Mouse (Mus musculus) spleen, adult 18-20 months (tissue): Measurements from ENCODE around the gene Ercc6l.
"Not testable (repeated sequence)": the region's sequence is repeated elsewhere in the genome, so short reads cannot be mapped to it uniquely, and the experiment has no call there.

Experiments used
- DNase-seq, 2 experiments: peaks; one replicate each; pipeline ENCODE4 v3.0.0; 2022; ENCODE audit warnings: mixed read lengths in 2 of 2

Gene Ercc6l

DNA sequence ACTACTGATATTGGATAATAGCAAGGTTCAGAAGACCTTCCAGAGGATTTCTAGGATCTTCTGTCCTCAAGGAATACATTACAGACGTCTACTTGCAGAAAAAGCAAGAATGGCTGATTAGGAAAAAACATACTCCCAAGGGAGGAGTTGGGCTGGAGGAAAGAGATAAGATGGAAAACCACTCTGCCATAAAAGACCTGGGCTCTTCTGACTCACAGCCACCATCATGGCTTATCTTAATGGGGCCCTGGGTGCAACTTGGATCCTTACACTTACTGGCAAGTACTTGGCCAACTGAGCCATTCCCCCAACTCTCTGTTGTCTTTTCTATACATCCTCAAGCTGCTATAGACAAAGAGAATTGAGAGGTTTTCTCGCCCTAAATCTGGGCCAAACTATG, 53.1 kb downstream of the Ercc6l start:
- DNase-seq = not testable (repeated sequence)

DNA sequence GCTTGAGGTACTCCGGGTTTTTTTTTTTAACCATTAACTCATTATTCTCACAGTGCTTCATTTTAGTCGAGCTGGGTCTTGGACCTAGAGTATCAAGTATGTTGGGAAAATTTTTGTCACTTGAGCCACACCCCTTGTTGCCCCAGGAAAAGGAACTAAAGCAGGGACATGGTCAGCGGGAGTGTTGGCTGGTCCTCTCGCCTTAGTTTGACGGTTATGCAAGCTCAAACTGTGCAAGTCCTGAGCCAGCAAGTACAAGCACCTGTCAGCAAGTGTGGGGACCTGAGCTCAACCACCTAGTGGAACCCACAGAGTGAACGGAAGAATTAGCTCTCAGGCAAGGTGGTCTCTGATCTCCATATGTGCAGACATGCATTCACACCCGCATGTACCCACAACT, 55.0 kb downstream of the Ercc6l start:
- no peak for DNase-seq

DNA sequence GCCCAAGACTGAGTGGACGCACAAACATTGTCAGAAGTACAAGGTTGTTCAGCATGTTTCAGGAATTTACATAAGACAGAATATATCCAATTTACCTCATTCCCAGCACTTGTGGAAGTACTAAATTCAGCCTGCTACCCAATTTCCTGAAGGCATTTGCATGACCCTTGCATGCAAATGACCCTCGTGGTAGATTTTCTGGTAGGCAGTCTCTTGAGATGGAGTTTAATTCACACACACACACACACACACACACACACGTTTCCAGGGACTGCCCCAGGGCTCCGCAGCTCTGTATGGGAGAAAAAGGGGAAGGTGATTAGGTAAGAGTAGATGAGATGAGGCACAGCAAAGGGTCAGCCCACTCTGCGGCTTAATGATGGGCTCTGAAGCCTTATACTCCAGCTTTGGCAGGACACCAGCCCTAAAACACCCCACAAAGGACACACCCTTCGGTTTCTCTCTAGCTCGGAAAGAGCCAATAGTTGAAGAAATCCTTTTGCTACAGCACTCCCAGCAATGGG, 62.4 kb downstream of the Ercc6l start:
- DNase-seq = no peak
